Mouse (Mus musculus) lung, adult 2 months (tissue): ENCODE measurements at regions not wholly inside any gene's neighbourhood (a gene's known extent, or its start where the extent isn't known, plus 50 kb on each side); places are given as distances from the start of the nearest gene placed in this dataset.
A peak's percentile ranks its signal among the peaks of the same experiment; 100 is the strongest.

ENCODE experiments used
- DNase-seq: peaks from one replicate; pipeline ENCODE4 v3.0.0; 2022
- H3K4me1 ChIP-seq: fragments of 200-500 bp; 2 replicates; pipeline ENCODE4 v1.6.1; 2011; ENCODE audit warnings: low read length; ENCODE audit not compliant: control insufficient read depth, insufficient read depth
- H3K4me3 ChIP-seq: fragments of 200-500 bp; replicated peaks from 2 replicates; pipeline ENCODE3; 2011; ENCODE audit warnings: low read depth, mild to moderate bottlenecking, control low read depth, low read length; ENCODE audit errors: extremely low read depth
- CTCF ChIP-seq: fragments of 200-500 bp; IDR thresholded peaks from 2 replicates; pipeline ENCODE4 v1.5.1; 2011; ENCODE audit warnings: mild to moderate bottlenecking, low read length, control low read depth; ENCODE audit not compliant: insufficient read depth
- POLR2A ChIP-seq: fragments of 200-500 bp; IDR thresholded peaks from 2 replicates; pipeline ENCODE4 v1.6.1; 2011; ENCODE audit warnings: low read depth, mild to moderate bottlenecking, control low read depth, low read length, borderline replicate concordance; ENCODE audit errors: extremely low read depth
- WGBS: fragments of 180-500 bp; shearing (Covaris S2); methylation state at CpG from one replicate; pipeline ENCODE4 v1.1.7; 2018; 5-methylcytosine and 5-hydroxymethylcytosine counted together

GRCm38 (mm10) chr14:92764354-92764753 lies 1126.1 kb downstream of the Pcdh9 start:
- Histone ChIP-seq H3K4me1 (no peaks in the 10 kb centered on the region), H3K4me3 (no peak overlapping the region)
- TF ChIP-seq POLR2A (no peak), CTCF (peak; percentile 31; the same call in 1 of the 2 replicates)
- DNase-seq: no peak
- 20% methylated on average over 6 of the region's 6 CpGs for WGBS

- no peaks in the 10 kb centered on the region for H3K4me1 ChIP-seq
- TF ChIP-seq POLR2A (no peak), CTCF (no peak)
- no peak overlapping the region for H3K4me3 ChIP-seq
- WGBS: 67% methylated on average over 9 of the region's 9 CpGs
- DNase-seq: no peak
These were observed 1135.8 kb downstream of the Pcdh9 start for GRCm38 (mm10) chr14:92754676-92755075.

DNA sequence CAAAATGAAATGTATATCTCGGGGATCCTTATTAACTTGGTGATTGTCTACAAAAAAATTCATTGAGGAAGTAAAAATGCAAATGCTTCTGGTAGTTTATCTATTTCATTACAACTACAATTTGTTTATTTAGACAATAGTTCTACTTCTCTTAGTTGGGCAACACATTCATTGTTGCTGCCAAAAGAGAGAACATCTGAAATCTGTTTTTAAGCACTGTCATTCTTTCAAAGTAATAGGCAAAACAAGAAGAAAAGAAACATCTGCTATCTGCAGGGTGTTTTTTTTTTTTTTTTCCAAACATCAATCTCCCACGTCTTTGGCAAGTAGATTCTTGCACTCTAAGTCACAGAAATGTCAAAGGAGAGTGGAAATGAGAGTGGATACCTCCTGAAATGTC lies 1172.8 kb downstream of the Pcdh9 start:
- TF ChIP-seq POLR2A: no peak
- no peak for TF ChIP-seq CTCF
- Histone ChIP-seq H3K4me1 (no peaks in the 10 kb centered on the region), H3K4me3 (no peak overlapping the region)
- no peak for DNase-seq
- 30% methylated on average over 2 of the region's 2 CpGs for WGBS

DNA sequence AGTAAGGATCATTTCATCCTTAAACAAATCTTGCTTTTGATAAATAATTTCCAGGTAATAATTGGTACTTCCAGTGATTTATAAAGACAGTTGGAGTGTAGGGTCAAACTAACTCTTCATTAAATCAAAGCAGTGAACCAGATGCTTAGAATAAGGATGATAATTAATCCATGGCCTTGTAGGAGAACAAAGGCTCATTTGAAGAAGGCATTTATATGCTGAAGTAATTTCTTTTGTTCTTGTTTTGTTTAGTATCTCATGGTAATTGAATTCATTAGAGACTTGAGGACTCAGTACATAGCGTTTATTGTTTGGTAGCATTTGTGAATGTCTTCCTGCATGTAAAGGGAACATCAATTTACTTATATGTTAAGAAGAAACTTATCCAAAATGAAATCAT lies 1202.3 kb downstream of the Pcdh9 start:
- DNase-seq: no peak
- Histone ChIP-seq H3K4me3 (no peak overlapping the region), H3K4me1 (no peaks in the 10 kb centered on the region)
- WGBS: 81% methylated on average over 1 of the region's 1 CpGs
- TF ChIP-seq POLR2A (no peak), CTCF (no peak)

GRCm38 (mm10) chr14:92687106-92687505 lies 1203.4 kb downstream of the Pcdh9 start:
- WGBS: 43% methylated on average over 1 of the region's 1 CpGs
- no peaks in the 10 kb centered on the region for H3K4me1 ChIP-seq
- TF ChIP-seq CTCF (no peak), POLR2A (no peak)
- no peak overlapping the region for H3K4me3 ChIP-seq
- DNase-seq: no peak

DNA sequence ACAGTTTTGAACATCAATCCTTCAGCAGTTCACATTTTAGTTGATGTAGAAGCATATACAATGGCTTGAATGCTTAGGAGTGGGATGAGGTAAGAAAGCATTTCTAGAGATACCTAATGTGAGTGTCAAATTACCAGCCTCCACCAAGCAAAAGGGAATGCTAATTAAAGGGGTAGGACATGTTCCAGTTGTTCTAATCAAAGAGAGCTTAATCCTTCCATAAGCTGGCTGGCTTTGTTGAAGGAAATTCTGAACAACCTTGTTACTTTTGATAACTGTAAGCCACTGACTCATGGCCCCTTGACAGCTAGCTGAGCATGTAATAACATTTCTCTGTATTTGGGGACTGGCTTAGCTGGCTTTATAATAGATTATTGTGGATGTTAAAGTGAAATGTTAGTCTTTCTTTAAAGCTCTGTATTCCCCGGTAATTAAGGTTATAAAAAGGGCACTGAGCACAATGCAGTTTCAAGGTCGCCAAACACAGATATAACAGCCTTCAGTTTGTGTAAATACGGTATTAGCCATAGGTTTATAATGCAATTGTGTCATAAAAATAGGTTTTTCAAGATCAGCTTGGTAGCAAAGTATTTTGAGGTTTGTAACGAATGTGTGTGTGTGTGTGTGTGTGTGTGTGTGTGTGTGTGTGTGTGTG lies 1211.5 kb downstream of the Pcdh9 start:
- WGBS: 67% methylated on average over 4 of the region's 4 CpGs
- Histone ChIP-seq H3K4me1 (no peaks in the 10 kb centered on the region), H3K4me3 (no peak overlapping the region)
- DNase-seq: no peak
- TF ChIP-seq POLR2A (no peak), CTCF (no peak)

DNA sequence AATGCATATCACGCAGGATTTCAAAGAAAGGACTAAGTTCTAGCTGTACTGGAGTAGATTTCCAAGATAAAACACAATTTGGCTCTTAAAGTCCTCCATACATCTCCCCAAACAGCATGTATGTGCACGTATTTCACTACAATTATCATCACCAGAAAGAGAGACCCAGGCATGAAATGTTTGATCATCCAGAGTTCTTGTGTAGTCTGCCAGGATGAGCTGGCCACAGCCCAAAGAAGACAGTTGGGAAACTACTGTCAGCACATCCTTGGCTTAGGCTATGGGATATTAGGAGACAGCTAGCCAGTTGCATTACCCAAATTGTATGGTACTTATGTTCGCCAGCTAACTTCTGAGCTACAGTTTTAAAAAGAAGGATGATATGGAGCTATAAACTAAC lies 1216.3 kb downstream of the Pcdh9 start:
- 68% methylated on average over 3 of the region's 3 CpGs for WGBS
- TF ChIP-seq CTCF: no peak
- TF ChIP-seq POLR2A: no peak
- DNase-seq: no peak
- Histone ChIP-seq H3K4me3 (no peak overlapping the region), H3K4me1 (no peaks in the 10 kb centered on the region)
